8 mouse cellular contexts compared by ENCODE assay signal in the genomic region with DNA sequence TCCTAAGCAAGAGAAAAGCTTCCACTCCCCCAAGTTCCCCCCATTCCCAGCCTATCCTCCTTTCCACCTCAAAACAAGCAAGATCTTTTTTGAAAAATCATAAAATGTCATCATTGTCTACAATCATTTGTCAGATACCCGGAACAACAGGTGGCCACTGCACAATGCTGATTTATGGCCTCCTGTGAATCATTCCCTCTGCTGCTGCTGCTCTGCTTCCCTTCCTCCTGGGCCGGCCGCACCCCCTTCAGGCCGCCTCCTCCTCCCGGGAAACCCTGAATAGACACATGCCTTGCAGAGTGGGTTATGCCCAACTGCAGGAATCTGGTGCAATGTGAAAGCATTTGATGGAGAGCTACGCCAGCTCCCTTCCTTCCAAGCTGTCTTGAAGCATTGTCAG. TPM values are rescaled to one million over a fixed set of nuclear protein-coding genes. Genes with fewer than 3 reads are reported as not detected.
DNase-seq lines count a peak whose midpoint lies in the region; ATAC-seq and TF ChIP-seq lines count a peak whose summit lies in the region.

No protein-coding gene starts in this region.

- peaks cover 12% of the 10 kb centered on the region for H3K27me3 ChIP-seq in hindbrain, embryonic 12.5 days
- H3K27me3 ChIP-seq in midbrain, embryonic 14.5 days (ENCODE audit: control insufficient read depth, insufficient read depth, low read length): no peaks in the 10 kb centered on the region
- H3K27me3 ChIP-seq in kidney, adult 2 months (replicated peaks; ENCODE audit: control insufficient read depth, insufficient read depth, low read length): no peaks in the 10 kb centered on the region; the same call in 1 of the 2 replicates

- peak; percentile 74 for DNase-seq in NIH3T3 (ENCODE audit: low read depth)
- peak; percentile 76 for DNase-seq in cerebellum, adult 9-10 months
- DNase-seq in midbrain, embryonic 14.5 days: peak; percentile 63
- DNase-seq in B cell, adult 2 months: no peak
- DNase-seq in gastrocnemius, adult 2 months: no peak
- no peak for DNase-seq in kidney, adult 2 months
- DNase-seq in spleen, adult 12 weeks (ENCODE audit: low spot score): no peak

- H3K4me3 ChIP-seq in hindbrain, embryonic 12.5 days: peak overlapping the region; percentile 30
- peak overlapping the region; percentile 37 for H3K4me3 ChIP-seq in midbrain, embryonic 14.5 days (replicated peaks; ENCODE audit: low read depth, low read length)
- H3K4me3 ChIP-seq in gastrocnemius, adult 2 months: no peak overlapping the region
- no peak overlapping the region for H3K4me3 ChIP-seq in kidney, adult 2 months (ENCODE audit: insufficient read depth, low read depth, low read length)

- H3K36me3 ChIP-seq in hindbrain, embryonic 12.5 days: no peaks in the 10 kb centered on the region
- peaks cover 8% of the 10 kb centered on the region for H3K36me3 ChIP-seq in midbrain, embryonic 14.5 days (ENCODE audit: control insufficient read depth, insufficient read depth, low read length)
- no peaks in the 10 kb centered on the region for H3K36me3 ChIP-seq in kidney, adult 2 months (ENCODE audit: control insufficient read depth, insufficient read depth, low read length)

- TF ChIP-seq POLR2A in kidney, adult 2 months (IDR thresholded peaks at IDR 0.05; ENCODE audit: low read depth, low read length): no peak

- no peaks in the 10 kb centered on the region for H3K9me3 ChIP-seq in hindbrain, embryonic 12.5 days (replicated peaks)
- H3K9me3 ChIP-seq in midbrain, embryonic 14.5 days (ENCODE audit: control insufficient read depth, low read length): no peaks in the 10 kb centered on the region

- peak overlapping the region; percentile 56 for H3K9ac ChIP-seq in hindbrain, embryonic 12.5 days
- peak overlapping the region; percentile 47 for H3K9ac ChIP-seq in midbrain, embryonic 14.5 days (replicated peaks; ENCODE audit: low read length)

- intact Hi-C loops in gastrocnemius, adult 2 months (cut with DNase I): no loop called here

- H3K4me1 ChIP-seq in hindbrain, embryonic 12.5 days: peaks cover 63% of the 10 kb centered on the region
- peaks cover 62% of the 10 kb centered on the region for H3K4me1 ChIP-seq in midbrain, embryonic 14.5 days (ENCODE audit: control insufficient read depth, insufficient read depth, low read length)
- no peaks in the 10 kb centered on the region; the same call in 1 of the 2 replicates for H3K4me1 ChIP-seq in kidney, adult 2 months (ENCODE audit: control insufficient read depth, insufficient read depth, low read length)

- H3K27ac ChIP-seq in hindbrain, embryonic 12.5 days: no peak overlapping the region
- no peak overlapping the region for H3K27ac ChIP-seq in midbrain, embryonic 14.5 days (replicated peaks; ENCODE audit: low read depth, low read length)
- H3K27ac ChIP-seq in gastrocnemius, adult 2 months: no peak overlapping the region
- no peak overlapping the region for H3K27ac ChIP-seq in kidney, adult 2 months (ENCODE audit: insufficient read depth, low read depth, low read length)

- H3K4me2 ChIP-seq in hindbrain, embryonic 12.5 days (replicated peaks): peak overlapping the region; percentile 97
- H3K4me2 ChIP-seq in midbrain, embryonic 14.5 days (ENCODE audit: low read length): peak overlapping the region; percentile 97

- TF ChIP-seq CTCF in gastrocnemius, adult 2 months (IDR thresholded peaks at IDR 0.05): no peak
- TF ChIP-seq CTCF in kidney, adult 2 months (conservative IDR thresholded peaks at IDR 0.05; ENCODE audit: insufficient read depth, insufficient read length, low read depth, low read length): no peak

- no peak for ATAC-seq in hindbrain, embryonic 12.5 days (ENCODE audit: low FRiP score)
- no peak for ATAC-seq in midbrain, embryonic 14.5 days (ENCODE audit: low FRiP score, low TSS enrichment)

- 20% methylated on average over 6 of the region's 6 CpGs for WGBS in hindbrain, embryonic 12.5 days
- WGBS in midbrain, embryonic 14.5 days: 3% methylated on average over 6 of the region's 6 CpGs
- WGBS in kidney, adult 2 months: 58% methylated on average over 6 of the region's 6 CpGs

RNA-seq across cellular contexts. Expression of gene Lrrc4, which starts 3.0 kb away (rescaled TPM):
- 3.6 and 4.6 TPM in 2 replicates for polyA plus RNA-seq in hindbrain, embryonic 12.5 days (2016; fragmentation: Nextera tagmentation; extraction: Ambion mirVana)
- 7.5 and 8.3 TPM in 2 replicates for polyA plus RNA-seq in midbrain, embryonic 14.5 days (2014; fragmentation: Nextera tagmentation; extraction: Ambion mirVana)
- under 1 TPM; 0.33 to 0.54 TPM for total RNA-seq in gastrocnemius, adult 2 months (2021)
- polyA plus RNA-seq in kidney, adult 2 months (2012; rRNA removed): 0.54 and 0.56 TPM in 2 replicates

Comparison
In these comparisons a context has a peak if more than half of its experiments do, and no peak if none do; other contexts are left out.
1. DNase-seq: peak in NIH3T3 (single experiment), cerebellum, adult 9-10 months (single experiment) and midbrain, embryonic 14.5 days (single experiment); none in B cell, adult 2 months (0 of 2), gastrocnemius, adult 2 months (single experiment), kidney, adult 2 months (single experiment) and spleen, adult 12 weeks (single experiment).
2. H3K4me3 ChIP-seq: peak in hindbrain, embryonic 12.5 days (single experiment) and midbrain, embryonic 14.5 days (single experiment); none in gastrocnemius, adult 2 months (single experiment) and kidney, adult 2 months (single experiment).